In the genomic region with DNA sequence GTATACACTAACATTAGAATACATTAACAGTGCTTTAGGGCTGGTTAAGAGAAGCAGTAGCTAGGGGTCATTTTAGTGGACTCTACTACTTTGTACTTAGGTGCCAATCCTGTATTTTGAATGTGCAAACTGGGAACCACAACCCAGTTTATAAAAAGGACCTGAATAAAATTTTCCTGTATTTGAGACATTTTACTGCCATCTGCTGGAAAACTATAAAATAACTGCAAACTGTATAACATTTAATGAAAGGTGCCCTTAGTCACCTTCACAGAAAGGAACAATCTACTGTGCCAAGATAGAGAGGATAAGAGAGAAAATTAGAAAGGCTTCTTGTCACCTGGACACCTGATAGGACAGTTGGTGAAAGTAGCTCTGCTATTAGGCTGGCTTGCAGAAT, we compare ENCODE assay signal across 12 mouse cellular contexts.
DNase-seq lines count a peak whose midpoint lies in the region; ATAC-seq and TF ChIP-seq lines count a peak whose summit lies in the region.
"Had no signal": no experiment of that assay in that cellular context is flagged by ENCODE, and none has a peak within 500 bp of the region (broad histone marks: within the 10 kb centered on the region; RNA-seq: fewer than 3 reads in every experiment).

No protein-coding gene starts in this region.

- no peak for TF ChIP-seq EP300 in MEL (IDR thresholded peaks at IDR 0.05; ENCODE audit: low read depth in 1 of 2, low read length in 2 of 2)

- H3K36me3 ChIP-seq in forebrain, postnatal 0 days (ENCODE audit: insufficient read depth): no peaks in the 10 kb centered on the region
- no peaks in the 10 kb centered on the region for H3K36me3 ChIP-seq in forebrain, embryonic 12.5 days (replicated peaks)
- no peaks in the 10 kb centered on the region for H3K36me3 ChIP-seq in limb, embryonic 14.5 days (ENCODE audit: control insufficient read depth, insufficient read depth, low read length)
- no peaks in the 10 kb centered on the region for H3K36me3 ChIP-seq in limb, embryonic 10.5 days
- H3K36me3 ChIP-seq in MEL (ENCODE audit: control insufficient read depth in 1 of 2, insufficient read depth in 2 of 2, low read length in 2 of 2): peaks cover 0 to 9% of the 10 kb centered on the region in 2 experiments; a peak in 2 of 4 replicates

- no peaks in the 10 kb centered on the region for H3K79me2 ChIP-seq in MEL (ENCODE audit: control insufficient read depth, insufficient read depth, low read length, poor library complexity)

- no peak overlapping the region for H3K27ac ChIP-seq in forebrain, postnatal 0 days (ENCODE audit: low read depth, low read length)
- H3K27ac ChIP-seq in forebrain, embryonic 12.5 days: no peak overlapping the region
- H3K27ac ChIP-seq in limb, embryonic 14.5 days (replicated peaks; ENCODE audit: low read depth, low read length): no peak overlapping the region
- no peak overlapping the region for H3K27ac ChIP-seq in limb, embryonic 10.5 days
- H3K27ac ChIP-seq in MEL (ENCODE audit: control insufficient read depth, low read depth, low read length): no peak overlapping the region
- H3K27ac ChIP-seq: macrophage had no signal

- no peak overlapping the region for H3K4me2 ChIP-seq in forebrain, postnatal 0 days (ENCODE audit: low read depth)
- H3K4me2 ChIP-seq in forebrain, embryonic 12.5 days: no peak overlapping the region
- no peak overlapping the region for H3K4me2 ChIP-seq in limb, embryonic 14.5 days (replicated peaks; ENCODE audit: low read depth, low read length, severe bottlenecking)

- TF ChIP-seq CTCF in forebrain, postnatal 0 days (IDR thresholded peaks at IDR 0.05; ENCODE audit: low read depth): peak; percentile 55
- peak; percentile 10 to 64 (median 22); a peak in 3 of 6 replicates for TF ChIP-seq CTCF in MEL (IDR thresholded peaks at IDR 0.05 in 2 of 3, conservative IDR thresholded peaks at IDR 0.05 in 1 of 3; ENCODE audit: control insufficient read depth in 1 of 3, insufficient read depth in 1 of 3, low read depth in 2 of 3, low read length in 3 of 3, poor library complexity in 1 of 3, severe bottlenecking in 1 of 3)

- peak; percentile 72 for TF ChIP-seq RAD21 in MEL (IDR thresholded peaks at IDR 0.05; ENCODE audit: low read depth, low read length)

- no peaks in the 10 kb centered on the region for H3K27me3 ChIP-seq in forebrain, postnatal 0 days (ENCODE audit: insufficient read depth, low read length)
- H3K27me3 ChIP-seq in forebrain, embryonic 12.5 days: no peaks in the 10 kb centered on the region
- H3K27me3 ChIP-seq in limb, embryonic 14.5 days (ENCODE audit: control insufficient read depth, insufficient read depth, low read length): no peaks in the 10 kb centered on the region
- no peaks in the 10 kb centered on the region for H3K27me3 ChIP-seq in limb, embryonic 10.5 days (ENCODE audit: low read depth, poor library complexity, severe bottlenecking)
- H3K27me3 ChIP-seq in MEL (ENCODE audit: control insufficient read depth in 1 of 2, insufficient read depth in 2 of 2, low read length in 2 of 2): no peaks in the 10 kb centered on the region

- no peaks in the 10 kb centered on the region for H3K9me3 ChIP-seq in forebrain, postnatal 0 days (ENCODE audit: low read length)
- H3K9me3 ChIP-seq in forebrain, embryonic 12.5 days: no peaks in the 10 kb centered on the region
- H3K9me3 ChIP-seq in limb, embryonic 14.5 days (ENCODE audit: control insufficient read depth, low read length): no peaks in the 10 kb centered on the region
- H3K9me3 ChIP-seq in limb, embryonic 10.5 days (replicated peaks): no peaks in the 10 kb centered on the region
- no peaks in the 10 kb centered on the region for H3K9me3 ChIP-seq in MEL (replicated peaks; ENCODE audit: insufficient read depth, low read length)

- DNase-seq in forebrain, postnatal 0 days: peak; percentile 57
- peak; percentile 48 for DNase-seq in limb, embryonic 14.5 days (ENCODE audit: low spot score)
- DNase-seq in limb, embryonic 10.5 days (ENCODE audit: low spot score): no peak
- DNase-seq in MEL (ENCODE audit: low read depth, low spot score): peak; percentile 38
- DNase-seq in left cerebral cortex, adult 18-20 months (ENCODE audit: low spot score in 2 of 2): no peak
- no peak for DNase-seq in left cerebral cortex, postnatal 36 days (ENCODE audit: low spot score in 2 of 2)
- DNase-seq: adrenal gland, postnatal 25 days; cerebellum, postnatal 25 days; right cerebral cortex, postnatal 4 days had no signal

- H3K4me3 ChIP-seq in forebrain, postnatal 0 days (ENCODE audit: low read depth, low read length): no peak overlapping the region
- H3K4me3 ChIP-seq in forebrain, embryonic 12.5 days (replicated peaks): no peak overlapping the region
- H3K4me3 ChIP-seq in limb, embryonic 14.5 days (replicated peaks; ENCODE audit: low read length): no peak overlapping the region
- no peak overlapping the region for H3K4me3 ChIP-seq in limb, embryonic 10.5 days
- no peak overlapping the region for H3K4me3 ChIP-seq in MEL (ENCODE audit: control insufficient read depth in 1 of 2, insufficient read depth in 1 of 2, low read depth in 2 of 2, low read length in 2 of 2)

- ATAC-seq in forebrain, postnatal 0 days: no peak
- no peak for ATAC-seq in forebrain, embryonic 12.5 days (ENCODE audit: low FRiP score)
- no peak for ATAC-seq in limb, embryonic 14.5 days (ENCODE audit: low FRiP score, low read depth)
- 0 out of 2 replicates have a peak, but pooled peaks have one; percentile 41 for ATAC-seq in megakaryocyte-erythroid progenitor cell, adult 5-6 weeks (replicated peaks; ENCODE audit: low FRiP score, low TSS enrichment, poor library complexity, severe bottlenecking)

- intact Hi-C loops in left cerebral cortex, postnatal 36 days (cut with DNase I): loop anchor here (2.0 to 10.0 kb wide), 3 partner anchors 136 to 536 kb away; no protein-coding TSS in a partner anchor

- no peaks in the 10 kb centered on the region for H3K4me1 ChIP-seq in forebrain, postnatal 0 days (ENCODE audit: insufficient read depth)
- peaks cover 5% of the 10 kb centered on the region; the same call in 1 of the 2 replicates for H3K4me1 ChIP-seq in forebrain, embryonic 12.5 days
- H3K4me1 ChIP-seq in limb, embryonic 14.5 days (ENCODE audit: control insufficient read depth, insufficient read depth, low read length): no peaks in the 10 kb centered on the region
- H3K4me1 ChIP-seq in limb, embryonic 10.5 days: no peaks in the 10 kb centered on the region
- H3K4me1 ChIP-seq in MEL (ENCODE audit: control insufficient read depth in 1 of 2, insufficient read depth in 2 of 2, low read length in 2 of 2): peaks cover 3 to 11% of the 10 kb centered on the region in 2 experiments; a peak in 3 of 4 replicates

- TF ChIP-seq POLR2A in limb, embryonic 14.5 days (IDR thresholded peaks at IDR 0.05; ENCODE audit: borderline replicate concordance, extremely low read depth, insufficient read depth, insufficient read length): no peak
- no peak for TF ChIP-seq POLR2A in MEL (IDR thresholded peaks at IDR 0.05; ENCODE audit: control insufficient read depth in 1 of 2, insufficient read depth in 1 of 2, low read depth in 1 of 2, low read length in 2 of 2, poor library complexity in 1 of 2)

- no peak overlapping the region for H3K9ac ChIP-seq in forebrain, postnatal 0 days
- no peak overlapping the region for H3K9ac ChIP-seq in forebrain, embryonic 12.5 days
- no peak overlapping the region for H3K9ac ChIP-seq in limb, embryonic 14.5 days (ENCODE audit: low read depth, low read length, severe bottlenecking)
- H3K9ac ChIP-seq in MEL (ENCODE audit: control insufficient read depth, low read depth, low read length, poor library complexity, severe bottlenecking): no peak overlapping the region

TF ChIP-seq in MEL, 35 proteins besides CTCF, POLR2A, EP300 and RAD21:
- TF ChIP-seq NRF1 (IDR thresholded peaks at IDR 0.05; ENCODE audit: insufficient read depth, low read depth, low read length, poor library complexity, severe bottlenecking) (no peak), SMC3 (IDR thresholded peaks at IDR 0.05; ENCODE audit: low read depth, low read length) (peak; percentile 64), GATA1 (IDR thresholded peaks at IDR 0.05; ENCODE audit: low read depth, low read length) (no peak), ZC3H11A (IDR thresholded peaks at IDR 0.05; ENCODE audit: low read depth, low read length) (peak; percentile 30; the same call in 1 of the 2 replicates)
TF ChIP-seq in MEL: peak in this region for 2.

Comparison
In these comparisons a context has a peak if more than half of its experiments do, and no peak if none do; other contexts are left out.
1. DNase-seq: peak in forebrain, postnatal 0 days (single experiment), limb, embryonic 14.5 days (single experiment) and MEL (single experiment); none in limb, embryonic 10.5 days (single experiment), left cerebral cortex, adult 18-20 months (0 of 2) and left cerebral cortex, postnatal 36 days (0 of 2).